Mouse (Mus musculus) spleen, adult 2 months (tissue): Measurements from ENCODE around the gene Gcnt4.

Experiments used
- CTCF ChIP-seq: fragments of 200-500 bp; IDR thresholded peaks from 2 replicates; pipeline ENCODE4 v1.5.1; 2011; ENCODE audit warnings: mild to moderate bottlenecking, inconsistent platforms; ENCODE audit not compliant: insufficient read depth, insufficient read length, insufficient replicate concordance; ENCODE audit errors: extremely low read depth
- POLR2A ChIP-seq: fragments of 200-500 bp; IDR thresholded peaks from 2 replicates; pipeline ENCODE4 v1.6.1; 2011; ENCODE audit warnings: low read depth, low read length, inconsistent platforms

GRCm38 (mm10) chr13:96936173-96936777 lies 11.8 kb downstream of the Gcnt4 start:
- TF ChIP-seq CTCF (no peak), POLR2A (no peak)
